14 mouse cellular contexts compared by ENCODE assay signal in the genomic region with DNA sequence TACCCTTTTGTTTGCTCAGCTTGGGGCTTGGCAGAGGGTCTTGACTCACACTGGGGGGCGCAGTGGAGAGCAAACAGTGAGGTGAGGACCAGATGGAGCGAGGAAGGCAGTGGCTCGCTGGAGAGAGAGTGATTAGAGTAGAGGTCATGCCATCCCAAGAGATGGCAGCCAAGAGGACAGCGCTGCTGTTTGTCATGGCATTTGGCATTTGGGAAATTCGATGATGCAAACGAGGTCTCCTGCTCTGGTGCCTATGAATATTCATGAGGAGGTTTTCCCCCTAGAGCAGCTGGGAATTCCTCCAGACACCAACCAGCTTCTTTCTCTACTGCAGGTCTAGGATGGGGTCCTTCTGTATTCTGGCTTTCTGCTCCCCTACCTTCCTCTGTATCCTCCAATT.
A peak's percentile ranks its signal among the peaks of the same experiment; 100 is the strongest.
DNase-seq lines count a peak whose midpoint lies in the region; ATAC-seq and TF ChIP-seq lines count a peak whose summit lies in the region.
"Had no signal": no experiment of that assay in that cellular context is flagged by ENCODE, and none has a peak within 500 bp of the region (broad histone marks: within the 10 kb centered on the region; RNA-seq: fewer than 3 reads in every experiment).

No protein-coding gene starts in this region.

- H3K4me1 ChIP-seq in forebrain, embryonic 10.5 days: peaks cover 6% of the 10 kb centered on the region
- no peaks in the 10 kb centered on the region for H3K4me1 ChIP-seq in forebrain, embryonic 11.5 days (replicated peaks; ENCODE audit: control insufficient read depth, insufficient read depth, low read length)
- no peaks in the 10 kb centered on the region; the same call in 1 of the 2 replicates for H3K4me1 ChIP-seq in forebrain, postnatal 0 days (ENCODE audit: insufficient read depth)
- H3K4me1 ChIP-seq in midbrain, embryonic 12.5 days: peaks cover 7% of the 10 kb centered on the region; the same call in 1 of the 2 replicates
- H3K4me1 ChIP-seq in kidney, embryonic 15.5 days: peaks cover 8% of the 10 kb centered on the region; the same call in 1 of the 2 replicates
- H3K4me1 ChIP-seq: intestine, embryonic 15.5 days had no signal

- ATAC-seq in forebrain, embryonic 11.5 days (replicated peaks; ENCODE audit: low FRiP score): no peak
- peak; percentile 42; the same call in 1 of the 2 replicates for ATAC-seq in forebrain, postnatal 0 days
- peak; percentile 41; the same call in 1 of the 2 replicates for ATAC-seq in midbrain, embryonic 12.5 days (ENCODE audit: low FRiP score, low read depth)
- ATAC-seq in kidney, embryonic 15.5 days (replicated peaks; ENCODE audit: low FRiP score): no peak
- ATAC-seq: intestine, embryonic 15.5 days had no signal

- DNase-seq in forebrain, embryonic 10.5 days (ENCODE audit: extremely low spot score, low spot score): no peak
- DNase-seq in forebrain, embryonic 11.5 days (ENCODE audit: low spot score): no peak
- DNase-seq in Muller cell, postnatal 12 days (ENCODE audit: inconsistent ontology term): peak; percentile 47
- peak; percentile 14 for DNase-seq in forebrain, postnatal 0 days
- no peak for DNase-seq in urinary bladder, postnatal 14 days (ENCODE audit: low spot score)
- no peak for DNase-seq in urinary bladder, adult 18-20 months (ENCODE audit: low spot score in 2 of 2)
- DNase-seq: adrenal gland, postnatal 36 days; heart, adult 2 months; kidney, postnatal 25 days had no signal

- no peaks in the 10 kb centered on the region for H3K9me3 ChIP-seq in forebrain, embryonic 10.5 days
- H3K9me3 ChIP-seq in forebrain, embryonic 11.5 days (ENCODE audit: control insufficient read depth, low read length): no peaks in the 10 kb centered on the region
- H3K9me3 ChIP-seq in forebrain, postnatal 0 days (ENCODE audit: low read length): no peaks in the 10 kb centered on the region
- H3K9me3 ChIP-seq in midbrain, embryonic 12.5 days: no peaks in the 10 kb centered on the region
- H3K9me3 ChIP-seq in kidney, embryonic 15.5 days (replicated peaks): no peaks in the 10 kb centered on the region
- H3K9me3 ChIP-seq: intestine, embryonic 15.5 days had no signal

- 0 out of 2 replicates have a peak overlapping the region, but pooled peaks have one; percentile 3 for H3K27ac ChIP-seq in forebrain, embryonic 10.5 days
- H3K27ac ChIP-seq in forebrain, embryonic 11.5 days (ENCODE audit: low read depth, low read length): no peak overlapping the region
- no peak overlapping the region for H3K27ac ChIP-seq in forebrain, postnatal 0 days (ENCODE audit: low read depth, low read length)
- no peak overlapping the region for H3K27ac ChIP-seq in midbrain, embryonic 12.5 days (replicated peaks)
- H3K27ac ChIP-seq in kidney, embryonic 15.5 days: no peak overlapping the region
- H3K27ac ChIP-seq: heart, adult 2 months; intestine, embryonic 15.5 days; macrophage had no signal

- peak overlapping the region; percentile 4; the same call in 1 of the 2 replicates for H3K4me3 ChIP-seq in forebrain, embryonic 10.5 days
- no peak overlapping the region for H3K4me3 ChIP-seq in forebrain, embryonic 11.5 days (ENCODE audit: low read depth, low read length)
- H3K4me3 ChIP-seq in forebrain, postnatal 0 days (ENCODE audit: low read depth, low read length): no peak overlapping the region
- H3K4me3 ChIP-seq in midbrain, embryonic 12.5 days: no peak overlapping the region
- H3K4me3 ChIP-seq in kidney, embryonic 15.5 days (replicated peaks): no peak overlapping the region
- H3K4me3 ChIP-seq: heart, adult 2 months; intestine, embryonic 15.5 days; myocyte had no signal

- WGBS in forebrain, embryonic 10.5 days: 9% methylated on average over 6 of the region's 6 CpGs
- 7% methylated on average over 6 of the region's 6 CpGs for WGBS in forebrain, embryonic 11.5 days
- WGBS in forebrain, postnatal 0 days: 4% methylated on average over 6 of the region's 6 CpGs
- WGBS in midbrain, embryonic 12.5 days: 2% methylated on average over 6 of the region's 6 CpGs
- 11% methylated on average over 6 of the region's 6 CpGs for WGBS in kidney, embryonic 15.5 days

- no peak overlapping the region for H3K4me2 ChIP-seq in forebrain, embryonic 11.5 days (ENCODE audit: low read depth, low read length, severe bottlenecking)
- H3K4me2 ChIP-seq in forebrain, postnatal 0 days (ENCODE audit: low read depth): no peak overlapping the region
- H3K4me2 ChIP-seq in midbrain, embryonic 12.5 days (replicated peaks): peak overlapping the region; percentile 33; the same call in 1 of the 2 replicates
- no peak overlapping the region for H3K4me2 ChIP-seq in kidney, embryonic 15.5 days
- H3K4me2 ChIP-seq: intestine, embryonic 15.5 days had no signal

- TF ChIP-seq CTCF in forebrain, postnatal 0 days (IDR thresholded peaks at IDR 0.05; ENCODE audit: low read depth): no peak

- H3K36me3 ChIP-seq in forebrain, embryonic 10.5 days (replicated peaks): no peaks in the 10 kb centered on the region
- H3K36me3 ChIP-seq in forebrain, embryonic 11.5 days (ENCODE audit: control insufficient read depth, insufficient read depth, low read length): no peaks in the 10 kb centered on the region
- no peaks in the 10 kb centered on the region for H3K36me3 ChIP-seq in forebrain, postnatal 0 days (ENCODE audit: insufficient read depth)
- no peaks in the 10 kb centered on the region for H3K36me3 ChIP-seq in midbrain, embryonic 12.5 days
- H3K36me3 ChIP-seq in kidney, embryonic 15.5 days: no peaks in the 10 kb centered on the region
- H3K36me3 ChIP-seq: intestine, embryonic 15.5 days had no signal

- no peak overlapping the region for H3K9ac ChIP-seq in forebrain, embryonic 11.5 days (ENCODE audit: low read length)
- H3K9ac ChIP-seq in forebrain, postnatal 0 days: no peak overlapping the region
- H3K9ac ChIP-seq in midbrain, embryonic 12.5 days (replicated peaks): no peak overlapping the region
- H3K9ac ChIP-seq in kidney, embryonic 15.5 days: no peak overlapping the region
- H3K9ac ChIP-seq: intestine, embryonic 15.5 days had no signal

- no peaks in the 10 kb centered on the region for H3K27me3 ChIP-seq in forebrain, embryonic 10.5 days (ENCODE audit: poor library complexity, severe bottlenecking)
- H3K27me3 ChIP-seq in forebrain, embryonic 11.5 days (ENCODE audit: control insufficient read depth, insufficient read depth, low read length): no peaks in the 10 kb centered on the region
- no peaks in the 10 kb centered on the region for H3K27me3 ChIP-seq in forebrain, postnatal 0 days (ENCODE audit: insufficient read depth, low read length)
- no peaks in the 10 kb centered on the region for H3K27me3 ChIP-seq in midbrain, embryonic 12.5 days
- no peaks in the 10 kb centered on the region for H3K27me3 ChIP-seq in kidney, embryonic 15.5 days
- H3K27me3 ChIP-seq: intestine, embryonic 15.5 days had no signal

Comparison
In these comparisons a context has a peak if more than half of its experiments do, and no peak if none do; other contexts are left out.
1. DNase-seq: peak in Muller cell, postnatal 12 days (single experiment) and forebrain, postnatal 0 days (single experiment); none in forebrain, embryonic 10.5 days (single experiment), forebrain, embryonic 11.5 days (single experiment), urinary bladder, postnatal 14 days (single experiment) and urinary bladder, adult 18-20 months (0 of 2).
2. ATAC-seq: peak in forebrain, postnatal 0 days (single experiment) and midbrain, embryonic 12.5 days (single experiment); none in forebrain, embryonic 11.5 days (single experiment) and kidney, embryonic 15.5 days (single experiment).